Mouse (Mus musculus): ENCODE measurements at regions not wholly inside any gene's neighbourhood (a gene's known extent, or its start where the extent isn't known, plus 50 kb on each side); places are given as distances from the start of the nearest gene placed in this dataset.

DNA sequence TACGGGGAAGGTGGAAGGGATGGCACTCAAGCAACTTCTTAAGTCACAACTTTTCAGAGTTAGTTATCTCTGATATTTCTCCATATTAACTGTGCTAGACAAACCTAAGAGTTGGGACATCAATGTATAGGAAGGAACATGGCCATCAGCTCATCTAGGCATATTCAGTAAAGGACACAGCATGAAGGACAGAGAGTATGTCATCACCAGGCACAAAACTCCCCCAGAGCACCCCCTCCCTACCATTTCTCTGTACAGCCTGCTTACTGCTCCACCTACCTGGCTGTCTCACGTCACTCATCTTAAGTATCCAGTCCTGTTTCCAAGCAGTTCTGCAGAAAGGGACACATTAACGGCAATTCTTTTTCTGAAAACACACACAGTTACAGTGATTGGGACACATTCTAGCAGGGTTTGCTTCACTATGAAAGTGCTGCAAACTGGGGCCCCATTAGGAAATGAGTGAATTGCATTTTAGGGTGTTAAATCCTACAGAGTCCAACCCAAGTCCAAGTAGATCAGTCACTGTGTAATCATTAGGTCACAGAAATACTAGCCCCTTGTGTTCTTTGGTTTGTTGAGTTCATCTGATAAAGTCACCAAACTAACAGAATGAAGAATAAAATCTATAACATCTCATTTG, 180.7 kb upstream of the Thbs1 start:
- no peaks in the 10 kb centered on the region for H3K9me3 ChIP-seq (ENCODE audit: low read length)
- 68% methylated on average over 3 of the region's 3 CpGs for WGBS (ENCODE audit: insufficient replicate concordance)
- H3K27ac ChIP-seq (ENCODE audit: low read depth): peak overlapping the region; percentile 37
- no peaks in the 10 kb centered on the region for H3K27me3 ChIP-seq (ENCODE audit: insufficient read depth, low read length)
- TF ChIP-seq EP300 (IDR thresholded peaks at IDR 0.05; ENCODE audit: low read depth) (peak; percentile 21; the same call in 1 of the 2 replicates), CTCF (IDR thresholded peaks at IDR 0.05; ENCODE audit: low read depth) (no peak)
- H3K4me2 ChIP-seq (ENCODE audit: low read depth, low read length): no peak overlapping the region
- ATAC-seq: peak; percentile 25; the same call in 1 of the 2 replicates
- H3K9ac ChIP-seq (replicated peaks): no peak overlapping the region
- no peaks in the 10 kb centered on the region for H3K4me1 ChIP-seq (ENCODE audit: insufficient read depth)
- no peak overlapping the region for H3K4me3 ChIP-seq (ENCODE audit: low read depth, low read length)
- DNase-seq: no peak
- H3K36me3 ChIP-seq (replicated peaks; ENCODE audit: insufficient read depth, low read length): no peaks in the 10 kb centered on the region

DNA sequence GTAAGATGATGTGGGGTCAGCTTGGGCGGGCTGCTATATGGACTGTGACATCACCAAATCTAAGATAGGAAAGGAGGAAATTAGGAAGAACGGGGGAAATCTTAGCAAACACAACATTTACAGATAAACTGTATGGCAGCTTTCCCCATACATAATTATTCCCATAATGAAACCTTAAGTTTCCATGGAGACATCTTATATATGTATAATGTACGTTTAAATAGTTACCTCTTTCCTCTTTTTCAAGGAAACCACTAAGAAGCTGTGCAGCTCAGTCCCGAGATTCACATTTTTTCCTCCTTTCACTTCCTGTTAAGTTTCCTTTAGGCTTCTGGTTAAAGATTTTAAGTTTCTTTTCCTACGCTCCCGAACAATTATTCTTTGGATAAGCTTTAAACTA, 175.1 kb upstream of the Thbs1 start:
- H3K9me3 ChIP-seq (ENCODE audit: low read length): no peaks in the 10 kb centered on the region
- 56% methylated on average over 6 of the region's 6 CpGs for WGBS (ENCODE audit: insufficient replicate concordance)
- H3K27ac ChIP-seq (ENCODE audit: low read depth): no peak overlapping the region
- no peak overlapping the region for H3K9ac ChIP-seq (replicated peaks)
- no peak for TF ChIP-seq CTCF (IDR thresholded peaks at IDR 0.05; ENCODE audit: low read depth)
- TF ChIP-seq EP300 (IDR thresholded peaks at IDR 0.05; ENCODE audit: low read depth): no peak
- DNase-seq (no peak), ATAC-seq (no peak)
- H3K27me3 ChIP-seq (ENCODE audit: insufficient read depth, low read length): no peaks in the 10 kb centered on the region
- no peak overlapping the region for H3K4me2 ChIP-seq (ENCODE audit: low read depth, low read length)
- no peaks in the 10 kb centered on the region for H3K36me3 ChIP-seq (replicated peaks; ENCODE audit: insufficient read depth, low read length)
- H3K4me1 ChIP-seq (ENCODE audit: insufficient read depth): no peaks in the 10 kb centered on the region
- no peak overlapping the region for H3K4me3 ChIP-seq (ENCODE audit: low read depth, low read length)

DNA sequence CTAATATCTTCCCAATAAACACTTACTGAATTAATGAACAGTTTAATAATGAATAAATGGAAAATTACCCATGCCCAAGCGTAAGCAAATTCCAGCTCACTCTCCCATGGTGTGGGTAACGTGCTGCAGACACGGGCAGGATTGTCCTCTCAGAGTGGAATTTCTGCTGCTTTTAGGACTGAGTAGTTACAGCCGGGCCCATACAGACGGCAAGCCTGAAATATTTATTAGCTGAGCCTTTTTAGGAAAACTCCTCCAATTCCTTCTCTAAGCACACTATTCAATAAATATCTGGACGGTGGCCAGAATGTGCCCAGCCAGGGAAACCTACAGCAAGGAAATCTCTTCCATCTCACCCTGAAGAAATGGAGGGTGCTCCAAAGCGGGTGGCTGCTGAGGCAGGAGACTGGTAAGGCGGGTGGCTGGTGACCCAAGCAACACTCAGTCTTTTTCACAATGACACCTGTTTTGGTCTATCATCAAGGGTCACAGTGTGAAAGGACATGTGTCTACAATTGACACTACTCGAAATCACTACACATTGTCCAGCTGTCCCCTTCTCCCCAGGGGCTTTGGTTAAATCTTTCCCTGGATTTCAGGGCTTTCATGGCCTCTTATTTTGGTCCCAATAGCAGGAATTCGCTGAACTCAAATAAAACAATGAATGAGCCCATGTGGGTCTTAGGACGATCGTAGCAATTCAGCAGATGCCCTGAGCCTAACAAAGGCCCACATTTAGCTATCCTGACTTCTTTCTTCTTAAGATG, 173.2 kb upstream of the Thbs1 start:
- ATAC-seq (no peak), DNase-seq (no peak)
- Histone ChIP-seq H3K9me3 (ENCODE audit: low read length) (no peaks in the 10 kb centered on the region), H3K4me1 (ENCODE audit: insufficient read depth) (no peaks in the 10 kb centered on the region), H3K4me3 (ENCODE audit: low read depth, low read length) (no peak overlapping the region), H3K27me3 (ENCODE audit: insufficient read depth, low read length) (no peaks in the 10 kb centered on the region), H3K9ac (replicated peaks) (no peak overlapping the region), H3K27ac (ENCODE audit: low read depth) (no peak overlapping the region), H3K4me2 (ENCODE audit: low read depth, low read length) (no peak overlapping the region), H3K36me3 (replicated peaks; ENCODE audit: insufficient read depth, low read length) (no peaks in the 10 kb centered on the region)
- WGBS (ENCODE audit: insufficient replicate concordance): 76% methylated on average over 12 of the region's 12 CpGs
- TF ChIP-seq CTCF (IDR thresholded peaks at IDR 0.05; ENCODE audit: low read depth) (no peak), EP300 (IDR thresholded peaks at IDR 0.05; ENCODE audit: low read depth) (no peak)

GRCm38 (mm10) chr2:117941517-117942096, 170.1 kb upstream of the Thbs1 start:
- WGBS (ENCODE audit: insufficient replicate concordance): 58% methylated on average over 6 of the region's 6 CpGs
- H3K27ac ChIP-seq (ENCODE audit: low read depth): no peak overlapping the region
- H3K4me1 ChIP-seq (ENCODE audit: insufficient read depth): no peaks in the 10 kb centered on the region
- no peak overlapping the region for H3K4me2 ChIP-seq (ENCODE audit: low read depth, low read length)
- H3K9ac ChIP-seq (replicated peaks): no peak overlapping the region
- H3K36me3 ChIP-seq (replicated peaks; ENCODE audit: insufficient read depth, low read length): no peaks in the 10 kb centered on the region
- DNase-seq (no peak), ATAC-seq (no peak)
- no peaks in the 10 kb centered on the region for H3K9me3 ChIP-seq (ENCODE audit: low read length)
- no peak for TF ChIP-seq EP300 (IDR thresholded peaks at IDR 0.05; ENCODE audit: low read depth)
- no peak for TF ChIP-seq CTCF (IDR thresholded peaks at IDR 0.05; ENCODE audit: low read depth)
- H3K27me3 ChIP-seq (ENCODE audit: insufficient read depth, low read length): no peaks in the 10 kb centered on the region
- H3K4me3 ChIP-seq (ENCODE audit: low read depth, low read length): no peak overlapping the region

- no peak for DNase-seq
- 66% methylated on average over 5 of the region's 5 CpGs for WGBS (ENCODE audit: insufficient replicate concordance)
- Histone ChIP-seq H3K27ac (ENCODE audit: low read depth) (no peak overlapping the region; the same call in 1 of the 2 replicates), H3K9me3 (ENCODE audit: low read length) (no peaks in the 10 kb centered on the region), H3K4me3 (ENCODE audit: low read depth, low read length) (no peak overlapping the region), H3K9ac (replicated peaks) (no peak overlapping the region), H3K27me3 (ENCODE audit: insufficient read depth, low read length) (no peaks in the 10 kb centered on the region), H3K36me3 (replicated peaks; ENCODE audit: insufficient read depth, low read length) (no peaks in the 10 kb centered on the region), H3K4me2 (ENCODE audit: low read depth, low read length) (no peak overlapping the region), H3K4me1 (ENCODE audit: insufficient read depth) (no peaks in the 10 kb centered on the region)
- TF ChIP-seq CTCF (IDR thresholded peaks at IDR 0.05; ENCODE audit: low read depth) (no peak), EP300 (IDR thresholded peaks at IDR 0.05; ENCODE audit: low read depth) (no peak)
- ATAC-seq: no peak
Measured at GRCm38 (mm10) chr2:117943666-117944065, 168.0 kb upstream of the Thbs1 start.

GRCm38 (mm10) chr2:117944325-117944724, 167.4 kb upstream of the Thbs1 start:
- no peaks in the 10 kb centered on the region for H3K9me3 ChIP-seq (ENCODE audit: low read length)
- H3K4me2 ChIP-seq (ENCODE audit: low read depth, low read length): no peak overlapping the region
- no peaks in the 10 kb centered on the region for H3K4me1 ChIP-seq (ENCODE audit: insufficient read depth)
- no peaks in the 10 kb centered on the region for H3K27me3 ChIP-seq (ENCODE audit: insufficient read depth, low read length)
- no peak for TF ChIP-seq CTCF (IDR thresholded peaks at IDR 0.05; ENCODE audit: low read depth)
- no peak for TF ChIP-seq EP300 (IDR thresholded peaks at IDR 0.05; ENCODE audit: low read depth)
- no peak for DNase-seq
- WGBS (ENCODE audit: insufficient replicate concordance): 71% methylated on average over 1 of the region's 1 CpGs
- H3K36me3 ChIP-seq (replicated peaks; ENCODE audit: insufficient read depth, low read length): no peaks in the 10 kb centered on the region
- no peak overlapping the region for H3K9ac ChIP-seq (replicated peaks)
- no peak overlapping the region for H3K4me3 ChIP-seq (ENCODE audit: low read depth, low read length)
- no peak overlapping the region for H3K27ac ChIP-seq (ENCODE audit: low read depth)
- ATAC-seq: no peak

Data from liver, postnatal 0 days (tissue).